Comparison of ENCODE assay signal across 8 mouse cellular contexts in the genomic region with DNA sequence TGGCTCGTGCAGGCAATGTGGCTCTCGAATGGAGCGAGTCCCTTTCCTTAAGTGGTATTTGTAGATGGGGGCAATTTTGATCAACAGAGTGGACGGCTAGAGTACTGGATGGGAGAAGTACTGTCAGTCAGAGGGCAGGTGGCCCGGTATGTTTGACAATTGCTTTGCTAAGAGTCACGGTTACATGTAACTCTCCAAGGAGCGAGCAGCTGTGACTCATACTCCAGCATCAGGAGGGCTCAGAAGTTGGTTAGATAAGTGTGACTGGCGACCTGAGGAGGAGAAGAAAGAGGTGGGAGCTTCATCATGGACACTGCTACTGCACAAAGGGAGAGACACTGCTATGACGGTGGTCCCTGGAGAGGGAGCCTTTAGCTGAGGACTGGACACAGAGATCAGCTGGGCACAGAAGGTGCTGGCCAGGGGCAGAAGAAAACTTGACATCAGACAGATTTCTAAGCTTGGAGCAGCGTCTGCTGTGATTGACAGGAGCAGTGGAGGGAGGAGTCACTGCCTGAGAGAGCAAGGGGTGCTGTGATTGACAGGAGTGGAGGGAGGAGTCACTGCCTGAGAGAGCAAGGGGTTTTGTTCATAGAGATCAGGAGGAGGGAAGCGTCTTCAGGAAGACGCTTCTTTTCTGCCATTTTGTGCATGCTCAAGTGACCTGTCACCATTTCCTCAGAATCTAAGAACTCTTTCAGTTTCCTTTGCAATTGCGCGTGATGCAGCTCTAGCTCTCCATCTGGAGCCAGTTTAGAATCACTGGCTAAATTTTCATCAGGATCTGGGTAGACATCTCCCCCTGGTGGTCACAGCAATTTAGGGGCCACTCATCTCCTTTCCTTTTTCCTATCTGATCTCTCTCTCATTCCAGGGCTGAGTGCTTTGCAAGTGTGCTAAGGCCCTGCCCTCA. TPM values are rescaled to one million over a fixed set of nuclear protein-coding genes. Genes with fewer than 3 reads are reported as not detected.
DNase-seq lines count a peak whose midpoint lies in the region; ATAC-seq and TF ChIP-seq lines count a peak whose summit lies in the region.

No protein-coding gene starts in this region.

- no peaks in the 10 kb centered on the region; the same call in 1 of the 2 replicates for H3K36me3 ChIP-seq in E14TG2a.4 (ENCODE audit: insufficient read depth, low read length)
- H3K36me3 ChIP-seq in forebrain, embryonic 11.5 days (ENCODE audit: control insufficient read depth, insufficient read depth, low read length): no peaks in the 10 kb centered on the region
- no peaks in the 10 kb centered on the region for H3K36me3 ChIP-seq in heart, embryonic 16.5 days (ENCODE audit: control insufficient read depth, insufficient read depth)
- peaks cover 20% of the 10 kb centered on the region for H3K36me3 ChIP-seq in liver, embryonic 12.5 days
- H3K36me3 ChIP-seq in stomach, embryonic 15.5 days: no peaks in the 10 kb centered on the region

- H3K27me3 ChIP-seq in E14TG2a.4 (ENCODE audit: insufficient read depth, low read length): no peaks in the 10 kb centered on the region
- no peaks in the 10 kb centered on the region for H3K27me3 ChIP-seq in forebrain, embryonic 11.5 days (ENCODE audit: control insufficient read depth, insufficient read depth, low read length)
- H3K27me3 ChIP-seq in heart, embryonic 16.5 days (ENCODE audit: control insufficient read depth, insufficient read depth, low read length): no peaks in the 10 kb centered on the region
- H3K27me3 ChIP-seq in liver, embryonic 12.5 days (replicated peaks): no peaks in the 10 kb centered on the region
- no peaks in the 10 kb centered on the region for H3K27me3 ChIP-seq in stomach, embryonic 15.5 days (replicated peaks)

- no peaks in the 10 kb centered on the region for H3K9me3 ChIP-seq in E14TG2a.4 (ENCODE audit: low read length)
- no peaks in the 10 kb centered on the region for H3K9me3 ChIP-seq in forebrain, embryonic 11.5 days (ENCODE audit: control insufficient read depth, low read length)
- no peaks in the 10 kb centered on the region for H3K9me3 ChIP-seq in heart, embryonic 16.5 days (replicated peaks; ENCODE audit: control insufficient read depth, low read length)
- H3K9me3 ChIP-seq in liver, embryonic 12.5 days (replicated peaks): no peaks in the 10 kb centered on the region
- no peaks in the 10 kb centered on the region for H3K9me3 ChIP-seq in stomach, embryonic 15.5 days

- 59% methylated on average over 14 of the region's 14 CpGs for WGBS in forebrain, embryonic 11.5 days
- 48% methylated on average over 14 of the region's 14 CpGs for WGBS in heart, embryonic 16.5 days
- WGBS in liver, embryonic 12.5 days (ENCODE audit: insufficient replicate concordance): 50% methylated on average over 14 of the region's 14 CpGs
- 56% methylated on average over 14 of the region's 14 CpGs for WGBS in stomach, embryonic 15.5 days

- H3K4me1 ChIP-seq in E14TG2a.4 (replicated peaks; ENCODE audit: low read depth, low read length): no peaks in the 10 kb centered on the region; the same call in 1 of the 2 replicates
- H3K4me1 ChIP-seq in forebrain, embryonic 11.5 days (replicated peaks; ENCODE audit: control insufficient read depth, insufficient read depth, low read length): no peaks in the 10 kb centered on the region
- H3K4me1 ChIP-seq in heart, embryonic 16.5 days (ENCODE audit: control insufficient read depth, insufficient read depth, low read length): peaks cover 4% of the 10 kb centered on the region; the same call in 1 of the 2 replicates
- peaks cover 22% of the 10 kb centered on the region for H3K4me1 ChIP-seq in liver, embryonic 12.5 days
- no peaks in the 10 kb centered on the region for H3K4me1 ChIP-seq in stomach, embryonic 15.5 days

- 0 out of 2 replicates have a peak overlapping the region, but pooled peaks have one; percentile 33 for H3K4me2 ChIP-seq in forebrain, embryonic 11.5 days (ENCODE audit: low read depth, low read length, severe bottlenecking)
- peak overlapping the region; percentile 59 for H3K4me2 ChIP-seq in heart, embryonic 16.5 days (ENCODE audit: low read depth, low read length)
- H3K4me2 ChIP-seq in liver, embryonic 12.5 days: peak overlapping the region; percentile 52
- H3K4me2 ChIP-seq in stomach, embryonic 15.5 days: peak overlapping the region; percentile 37

- DNase-seq in c-Kit-positive CD71-positive TER-119-negative erythroid progenitor cells, embryonic 14.5 days (ENCODE audit: low read depth): peak; percentile 65
- peak; percentile 76 for DNase-seq in forebrain, embryonic 11.5 days (ENCODE audit: low spot score)
- DNase-seq in kidney, postnatal 14 days: peak; percentile 75
- peak; percentile 65 to 66 for DNase-seq in natural killer cell, adult 2 months (ENCODE audit: low spot score in 2 of 2)

- H3K27ac ChIP-seq in forebrain, embryonic 11.5 days (ENCODE audit: low read depth, low read length): no peak overlapping the region
- H3K27ac ChIP-seq in heart, embryonic 16.5 days (ENCODE audit: low read length): no peak overlapping the region
- H3K27ac ChIP-seq in liver, embryonic 12.5 days: no peak overlapping the region
- no peak overlapping the region for H3K27ac ChIP-seq in stomach, embryonic 15.5 days

- peak; percentile 84 for TF ChIP-seq CTCF in E14TG2a.4 (conservative IDR thresholded peaks at IDR 0.05; ENCODE audit: low read length)

- ATAC-seq in forebrain, embryonic 11.5 days (replicated peaks; ENCODE audit: low FRiP score): peak; percentile 67
- ATAC-seq in heart, embryonic 16.5 days (replicated peaks; ENCODE audit: extremely low read depth, insufficient read depth, low FRiP score): peak; percentile 80
- peak; percentile 85 for ATAC-seq in liver, embryonic 12.5 days
- ATAC-seq in stomach, embryonic 15.5 days (ENCODE audit: insufficient read depth, low FRiP score, low read depth): no peak

- no peak overlapping the region for H3K4me3 ChIP-seq in E14TG2a.4 (replicated peaks; ENCODE audit: low read length)
- H3K4me3 ChIP-seq in forebrain, embryonic 11.5 days (ENCODE audit: low read depth, low read length): no peak overlapping the region
- peak overlapping the region; percentile 41 for H3K4me3 ChIP-seq in heart, embryonic 16.5 days (ENCODE audit: low read length)
- H3K4me3 ChIP-seq in liver, embryonic 12.5 days: 0 out of 2 replicates have a peak overlapping the region, but pooled peaks have one; percentile 8
- peak overlapping the region; percentile 4; the same call in 1 of the 2 replicates for H3K4me3 ChIP-seq in stomach, embryonic 15.5 days (replicated peaks)

- H3K9ac ChIP-seq in forebrain, embryonic 11.5 days (ENCODE audit: low read length): no peak overlapping the region
- 0 out of 2 replicates have a peak overlapping the region, but pooled peaks have one; percentile 1 for H3K9ac ChIP-seq in heart, embryonic 16.5 days (ENCODE audit: low read length)
- no peak overlapping the region for H3K9ac ChIP-seq in liver, embryonic 12.5 days
- no peak overlapping the region for H3K9ac ChIP-seq in stomach, embryonic 15.5 days

RNA-seq across cellular contexts. Expression of gene F2rl2, which starts 22.9 kb away (rescaled TPM):
- 2.3 and 3.1 TPM in 2 replicates for polyA plus RNA-seq in forebrain, embryonic 11.5 days (2014; fragmentation: Nextera tagmentation; extraction: Ambion mirVana)
- polyA plus RNA-seq in heart, embryonic 16.5 days (2015; fragmentation: Nextera tagmentation; extraction: Ambion mirVana): 0.37 and 0.72 TPM in 2 replicates
- 22.0 and 23.5 TPM in 2 replicates for polyA plus RNA-seq in liver, embryonic 12.5 days (2016; fragmentation: Nextera tagmentation; extraction: Ambion mirVana)
- polyA plus RNA-seq in stomach, embryonic 15.5 days (2015; fragmentation: Nextera tagmentation; extraction: Ambion mirVana): 0.42 and 0.67 TPM in 2 replicates

Comparison
In these comparisons a context has a peak if more than half of its experiments do, and no peak if none do; other contexts are left out.
1. H3K4me3 ChIP-seq: peak in heart, embryonic 16.5 days (single experiment), liver, embryonic 12.5 days (single experiment) and stomach, embryonic 15.5 days (single experiment); none in E14TG2a.4 (single experiment) and forebrain, embryonic 11.5 days (single experiment).
2. Peak in every context shown above with its lines, with median percentiles within 50 percentile points of each other: DNase-seq and H3K4me2 ChIP-seq.